Mouse (Mus musculus): ENCODE results near the gene Cdh13. TPM values are rescaled to one million over a fixed set of nuclear protein-coding genes. Genes with fewer than 3 reads are reported as not detected.

Gene Cdh13
- polyA plus RNA-seq, 1 experiment from 2014 or later: 50.0 TPM

GRCm38 (mm10) chr8:119072291-119072690 is 788.8 kb downstream of the Cdh13 start:
- Histone ChIP-seq H3K36me3 (no peaks in the 10 kb centered on the region), H3K4me3 (no peak overlapping the region), H3K9me3 (no peaks in the 10 kb centered on the region), H3K27me3 (replicated peaks) (no peaks in the 10 kb centered on the region), H3K4me1 (no peaks in the 10 kb centered on the region), H3K4me2 (no peak overlapping the region), H3K9ac (no peak overlapping the region), H3K27ac (replicated peaks) (no peak overlapping the region)
- WGBS: 68% methylated on average over 6 of the region's 6 CpGs
- no peak for ATAC-seq (ENCODE audit: extremely low read depth, insufficient number of reproducible peaks, low FRiP score, low TSS enrichment)

- H3K4me2 ChIP-seq: no peak overlapping the region
Observed at GRCm38 (mm10) chr8:119085022-119085421, 801.5 kb downstream of the Cdh13 start.

GRCm38 (mm10) chr8:119098261-119098660 is 814.7 kb downstream of the Cdh13 start:
- no peak for ATAC-seq (ENCODE audit: extremely low read depth, insufficient number of reproducible peaks, low FRiP score, low TSS enrichment)
- Histone ChIP-seq H3K4me2 (no peak overlapping the region), H3K4me3 (no peak overlapping the region), H3K27me3 (replicated peaks) (no peaks in the 10 kb centered on the region), H3K36me3 (no peaks in the 10 kb centered on the region), H3K4me1 (no peaks in the 10 kb centered on the region), H3K9me3 (no peaks in the 10 kb centered on the region), H3K27ac (replicated peaks) (no peak overlapping the region), H3K9ac (no peak overlapping the region)
- WGBS: 32% methylated on average over 6 of the region's 6 CpGs

More at GRCm38 (mm10) chr8:119085022-119085421, 801.5 kb downstream of the Cdh13 start:
- H3K27ac ChIP-seq (replicated peaks): no peak overlapping the region
- no peak for ATAC-seq (ENCODE audit: extremely low read depth, insufficient number of reproducible peaks, low FRiP score, low TSS enrichment)
- H3K9me3 ChIP-seq: no peaks in the 10 kb centered on the region
- H3K4me1 ChIP-seq: no peaks in the 10 kb centered on the region
- WGBS: 80% methylated on average over 8 of the region's 8 CpGs
- H3K27me3 ChIP-seq (replicated peaks): no peaks in the 10 kb centered on the region
- H3K36me3 ChIP-seq: no peaks in the 10 kb centered on the region
- H3K9ac ChIP-seq: no peak overlapping the region
- no peak overlapping the region for H3K4me3 ChIP-seq

- Histone ChIP-seq H3K36me3 (no peaks in the 10 kb centered on the region), H3K27ac (replicated peaks) (no peak overlapping the region), H3K4me2 (no peak overlapping the region), H3K4me1 (no peaks in the 10 kb centered on the region), H3K9ac (no peak overlapping the region), H3K4me3 (no peak overlapping the region), H3K9me3 (no peaks in the 10 kb centered on the region), H3K27me3 (replicated peaks) (no peaks in the 10 kb centered on the region)
- 69% methylated on average over 6 of the region's 6 CpGs for WGBS
- ATAC-seq (ENCODE audit: extremely low read depth, insufficient number of reproducible peaks, low FRiP score, low TSS enrichment): no peak
Observed at GRCm38 (mm10) chr8:119102871-119103270, 819.3 kb downstream of the Cdh13 start.

GRCm38 (mm10) chr8:119109655-119110054 is 826.1 kb downstream of the Cdh13 start:
- H3K4me1 ChIP-seq: peaks cover 12% of the 10 kb centered on the region
- H3K36me3 ChIP-seq: no peaks in the 10 kb centered on the region
- peak overlapping the region; percentile 3; the same call in 1 of the 2 replicates for H3K4me2 ChIP-seq
- no peak overlapping the region for H3K4me3 ChIP-seq
- 42% methylated on average over 7 of the region's 7 CpGs for WGBS
- ATAC-seq (ENCODE audit: extremely low read depth, insufficient number of reproducible peaks, low FRiP score, low TSS enrichment): no peak
- no peak overlapping the region for H3K9ac ChIP-seq
- H3K9me3 ChIP-seq: no peaks in the 10 kb centered on the region
- no peaks in the 10 kb centered on the region for H3K27me3 ChIP-seq (replicated peaks)
- H3K27ac ChIP-seq (replicated peaks): no peak overlapping the region

GRCm38 (mm10) chr8:119112861-119113260 is 829.3 kb downstream of the Cdh13 start:
- H3K4me1 ChIP-seq: peaks cover 12% of the 10 kb centered on the region
- ATAC-seq (ENCODE audit: extremely low read depth, insufficient number of reproducible peaks, low FRiP score, low TSS enrichment): no peak
- no peaks in the 10 kb centered on the region for H3K27me3 ChIP-seq (replicated peaks)
- H3K36me3 ChIP-seq: no peaks in the 10 kb centered on the region
- H3K4me2 ChIP-seq: no peak overlapping the region
- H3K9me3 ChIP-seq: no peaks in the 10 kb centered on the region
- H3K27ac ChIP-seq (replicated peaks): no peak overlapping the region
- 82% methylated on average over 3 of the region's 3 CpGs for WGBS
- H3K9ac ChIP-seq: no peak overlapping the region
- H3K4me3 ChIP-seq: no peak overlapping the region

- no peaks in the 10 kb centered on the region for H3K36me3 ChIP-seq
- no peaks in the 10 kb centered on the region for H3K4me1 ChIP-seq
- 0 out of 2 replicates have a peak, but pooled peaks cover 8% of the 10 kb centered on the region for H3K9me3 ChIP-seq
- 72% methylated on average over 13 of the region's 13 CpGs for WGBS
- H3K27me3 ChIP-seq (replicated peaks): no peaks in the 10 kb centered on the region
- H3K4me3 ChIP-seq: no peak overlapping the region
- no peak for ATAC-seq (ENCODE audit: extremely low read depth, insufficient number of reproducible peaks, low FRiP score, low TSS enrichment)
- no peak overlapping the region for H3K4me2 ChIP-seq
- H3K27ac ChIP-seq (replicated peaks): no peak overlapping the region
- H3K9ac ChIP-seq: no peak overlapping the region
Observed at GRCm38 (mm10) chr8:119121236-119121635, 837.7 kb downstream of the Cdh13 start.

GRCm38 (mm10) chr8:119127841-119128240 is 844.3 kb downstream of the Cdh13 start:
- Histone ChIP-seq H3K27me3 (replicated peaks) (no peaks in the 10 kb centered on the region), H3K4me1 (no peaks in the 10 kb centered on the region), H3K9me3 (0 out of 2 replicates have a peak, but pooled peaks cover 8% of the 10 kb centered on the region), H3K9ac (no peak overlapping the region), H3K36me3 (no peaks in the 10 kb centered on the region), H3K4me3 (no peak overlapping the region), H3K4me2 (no peak overlapping the region), H3K27ac (replicated peaks) (no peak overlapping the region)
- no peak for ATAC-seq (ENCODE audit: extremely low read depth, insufficient number of reproducible peaks, low FRiP score, low TSS enrichment)
- WGBS: 67% methylated on average over 8 of the region's 8 CpGs

GRCm38 (mm10) chr8:119128266-119128665 is 844.7 kb downstream of the Cdh13 start:
- ATAC-seq (ENCODE audit: extremely low read depth, insufficient number of reproducible peaks, low FRiP score, low TSS enrichment): no peak
- H3K4me3 ChIP-seq: no peak overlapping the region
- H3K36me3 ChIP-seq: no peaks in the 10 kb centered on the region
- H3K9me3 ChIP-seq: 0 out of 2 replicates have a peak, but pooled peaks cover 8% of the 10 kb centered on the region
- H3K27me3 ChIP-seq (replicated peaks): no peaks in the 10 kb centered on the region
- no peaks in the 10 kb centered on the region for H3K4me1 ChIP-seq
- H3K4me2 ChIP-seq: no peak overlapping the region
- H3K9ac ChIP-seq: no peak overlapping the region
- WGBS: 63% methylated on average over 3 of the region's 3 CpGs
- H3K27ac ChIP-seq (replicated peaks): no peak overlapping the region

- no peak for ATAC-seq (ENCODE audit: extremely low read depth, insufficient number of reproducible peaks, low FRiP score, low TSS enrichment)
- Histone ChIP-seq H3K27me3 (replicated peaks) (no peaks in the 10 kb centered on the region), H3K4me1 (no peaks in the 10 kb centered on the region), H3K27ac (replicated peaks) (no peak overlapping the region), H3K4me2 (no peak overlapping the region), H3K9ac (no peak overlapping the region), H3K9me3 (no peaks in the 10 kb centered on the region), H3K4me3 (no peak overlapping the region), H3K36me3 (no peaks in the 10 kb centered on the region)
- WGBS: 44% methylated on average over 6 of the region's 6 CpGs
Observed at GRCm38 (mm10) chr8:119156454-119156921, 873.0 kb downstream of the Cdh13 start.

- no peak overlapping the region for H3K4me2 ChIP-seq
- H3K9ac ChIP-seq: no peak overlapping the region
- H3K36me3 ChIP-seq: no peaks in the 10 kb centered on the region
- no peaks in the 10 kb centered on the region for H3K9me3 ChIP-seq
- ATAC-seq (ENCODE audit: extremely low read depth, insufficient number of reproducible peaks, low FRiP score, low TSS enrichment): no peak
- no peaks in the 10 kb centered on the region for H3K27me3 ChIP-seq (replicated peaks)
- no peak overlapping the region for H3K27ac ChIP-seq (replicated peaks)
- no peaks in the 10 kb centered on the region for H3K4me1 ChIP-seq
- 67% methylated on average over 5 of the region's 5 CpGs for WGBS
- H3K4me3 ChIP-seq: no peak overlapping the region
Observed at GRCm38 (mm10) chr8:119158628-119159027, 875.1 kb downstream of the Cdh13 start.

- H3K4me2 ChIP-seq: no peak overlapping the region
- H3K9ac ChIP-seq: no peak overlapping the region
- ATAC-seq (ENCODE audit: extremely low read depth, insufficient number of reproducible peaks, low FRiP score, low TSS enrichment): no peak
- no peaks in the 10 kb centered on the region for H3K27me3 ChIP-seq (replicated peaks)
- H3K27ac ChIP-seq (replicated peaks): no peak overlapping the region
- H3K36me3 ChIP-seq: no peaks in the 10 kb centered on the region
- WGBS: 64% methylated on average over 8 of the region's 8 CpGs
- no peaks in the 10 kb centered on the region for H3K4me1 ChIP-seq
- no peak overlapping the region for H3K4me3 ChIP-seq
- H3K9me3 ChIP-seq: no peaks in the 10 kb centered on the region
Observed at GRCm38 (mm10) chr8:119159794-119160193, 876.3 kb downstream of the Cdh13 start.
